Mouse (Mus musculus) CD4-positive, CD25-positive, alpha-beta regulatory T cell (primary cell): Measurements from ENCODE around the gene Lkaaear1. TPM values are rescaled to one million over a fixed set of nuclear protein-coding genes. Genes with fewer than 3 reads are reported as not detected.

Experiments
- polyA plus RNA-seq: library from polyadenylated mRNA; unstranded; fragments of 100-300 nt; shearing (Covaris generic); gene quantifications from one replicate; pipeline ENCODE4 v1.2.1, GENCODE M21; 2017

Gene Lkaaear1
- polyA plus RNA-seq: not detected

GRCm38 (mm10) chr2:181698241-181698640 lies at the start of gene Lkaaear1:
Gene Lkaaear1, minus strand, starts transcription at chr2:181698442.

GRCm38 (mm10) chr2:181714903-181715326 lies 16.7 kb upstream of the Lkaaear1 start, which contains the start of gene Oprl1:
Gene Oprl1, plus strand, starts transcription at chr2:181715016.

GRCm38 (mm10) chr2:181693339-181694280 lies 4.6 kb downstream of the Lkaaear1 start, which contains the start of gene Rgs19:
Gene Rgs19, minus strand, starts transcription at chr2:181693977.

GRCm38 (mm10) chr2:181679951-181680715 lies 18.1 kb downstream of the Lkaaear1 start, which contains the start of gene Tcea2:
Gene Tcea2, plus strand, starts transcription at chr2:181680310.

GRCm38 (mm10) chr2:181671326-181671725 lies 26.9 kb downstream of the Lkaaear1 start, which contains the start of gene Sox18:
Gene Sox18, minus strand, starts transcription at chr2:181671640.

GRCm38 (mm10) chr2:181656734-181657133 lies 41.5 kb downstream of the Lkaaear1 start, which contains the start of gene Gm29797:
Gene Gm29797, plus strand, starts transcription at chr2:181657034.

Other genes starting within 250 kb of the Lkaaear1 start
- 2.1 TPM for gene Zbtb46, start 239.0 kb downstream of the Lkaaear1 start, polyA plus RNA-seq
- not detected for gene Abhd16b, start 205.2 kb downstream of the Lkaaear1 start, polyA plus RNA-seq
- 82.2 TPM for gene Tpd52l2, start 201.3 kb downstream of the Lkaaear1 start, polyA plus RNA-seq
- gene Dnajc5, start 178.0 kb downstream of the Lkaaear1 start, polyA plus RNA-seq: 114 TPM
- 226 TPM for gene Uckl1, start 113.5 kb downstream of the Lkaaear1 start, polyA plus RNA-seq
- 88.6 TPM for gene Prpf6, start 106.6 kb downstream of the Lkaaear1 start, polyA plus RNA-seq
- 40.6 TPM for gene Zfp512b, start 105.6 kb downstream of the Lkaaear1 start, polyA plus RNA-seq
- 37.9 TPM for gene Samd10, start 99.2 kb downstream of the Lkaaear1 start, polyA plus RNA-seq
- not detected for gene Gm29797, start 41.4 kb downstream of the Lkaaear1 start, polyA plus RNA-seq
- gene Sox18, start 26.8 kb downstream of the Lkaaear1 start, polyA plus RNA-seq: not detected
- gene Tcea2, start 18.1 kb downstream of the Lkaaear1 start, polyA plus RNA-seq: 19.6 TPM
- gene Rgs19, start 4.5 kb downstream of the Lkaaear1 start, polyA plus RNA-seq: 222 TPM
- 0.34 TPM for gene Oprl1, start 16.6 kb upstream of the Lkaaear1 start, polyA plus RNA-seq
- gene Myt1, start 64.9 kb upstream of the Lkaaear1 start, polyA plus RNA-seq: not detected
- 71.4 TPM for gene Pcmtd2, start 139.4 kb upstream of the Lkaaear1 start, polyA plus RNA-seq
- 30.3 TPM for gene Polr3k, start 165.9 kb upstream of the Lkaaear1 start, polyA plus RNA-seq